Comparison of ENCODE assay signal across 23 mouse cellular contexts in genomic region chr3:65617507-65617906, GRCm38 (mm10).
"Had no signal": no experiment of that assay in that cellular context is flagged by ENCODE, and none has a peak within 500 bp of the region (broad histone marks: within the 10 kb centered on the region; RNA-seq: fewer than 3 reads in every experiment).

No protein-coding gene starts in this region.

- ATAC-seq: hindbrain, postnatal 0 days; inflammation-experienced regulatory T-cells, adult 6 months; midbrain, embryonic 13.5 days; midbrain, embryonic 16.5 days had no signal

- H3K4me1 ChIP-seq: megakaryocyte, embryonic 14.5 days; neural tube, embryonic 13.5 days had no signal

- H3K4me3 ChIP-seq: layer of hippocampus, adult 2 months; left cerebral cortex, adult 2 months; lung, embryonic 15.5 days; megakaryocyte, embryonic 14.5 days; midbrain, embryonic 10.5 days; midbrain, embryonic 13.5 days; myocyte; neural tube, embryonic 13.5 days had no signal

- DNase-seq: kidney, adult 18-20 months; kidney, adult 9 months; kidney, postnatal 14 days; layer of hippocampus, adult 9-11 months; lung, adult 18-20 months; lung, postnatal 10 days; lung, postnatal 36 days; retina, postnatal 1 day; right cerebral cortex, postnatal 25 days; thymus, adult 2 months; thymus, postnatal 25 days had no signal

- H3K36me3 ChIP-seq: lung, embryonic 15.5 days; midbrain, embryonic 10.5 days; midbrain, embryonic 13.5 days; neural tube, embryonic 13.5 days had no signal

- H3K9ac ChIP-seq: lung, embryonic 15.5 days; midbrain, embryonic 13.5 days; neural tube, embryonic 13.5 days had no signal

- H3K4me2 ChIP-seq: lung, embryonic 15.5 days; midbrain, embryonic 13.5 days; neural tube, embryonic 13.5 days had no signal

- H3K27ac ChIP-seq: hindbrain, postnatal 0 days; layer of hippocampus, adult 2 months; left cerebral cortex, adult 2 months; lung, embryonic 15.5 days; midbrain, embryonic 10.5 days; midbrain, embryonic 13.5 days; neural tube, embryonic 13.5 days; stomach, postnatal 0 days had no signal

- H3K27me3 ChIP-seq: lung, embryonic 15.5 days; megakaryocyte, embryonic 14.5 days; neural tube, embryonic 13.5 days had no signal

- H3K9me3 ChIP-seq: lung, embryonic 15.5 days; midbrain, embryonic 10.5 days; midbrain, embryonic 13.5 days; neural tube, embryonic 13.5 days had no signal
